Mouse (Mus musculus): ENCODE results near the gene Ttc39d.

Gene Ttc39d

DNA sequence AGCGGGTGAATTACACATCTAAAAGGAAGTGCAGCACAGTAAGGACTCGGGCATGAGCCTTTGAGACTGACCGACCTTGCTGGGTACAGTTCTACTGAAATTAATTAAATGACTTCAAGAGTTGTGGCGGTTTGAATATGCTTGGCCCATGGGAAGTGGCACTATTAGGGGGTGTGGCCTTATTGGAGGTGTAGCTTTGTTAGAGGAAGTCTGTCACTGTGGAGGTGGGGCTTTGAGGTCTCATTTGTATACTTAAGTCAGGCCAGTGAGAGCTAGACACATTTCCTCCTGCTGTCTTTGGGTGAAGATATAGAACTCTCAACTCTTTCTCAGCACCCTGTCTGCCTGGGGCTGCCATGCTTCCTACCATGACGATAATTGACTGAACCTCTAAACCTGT is 47.2 kb downstream of the Ttc39d start:
- DNase-seq (ENCODE audit: low read depth in 2 of 2, low spot score in 2 of 2), result no peak

DNA sequence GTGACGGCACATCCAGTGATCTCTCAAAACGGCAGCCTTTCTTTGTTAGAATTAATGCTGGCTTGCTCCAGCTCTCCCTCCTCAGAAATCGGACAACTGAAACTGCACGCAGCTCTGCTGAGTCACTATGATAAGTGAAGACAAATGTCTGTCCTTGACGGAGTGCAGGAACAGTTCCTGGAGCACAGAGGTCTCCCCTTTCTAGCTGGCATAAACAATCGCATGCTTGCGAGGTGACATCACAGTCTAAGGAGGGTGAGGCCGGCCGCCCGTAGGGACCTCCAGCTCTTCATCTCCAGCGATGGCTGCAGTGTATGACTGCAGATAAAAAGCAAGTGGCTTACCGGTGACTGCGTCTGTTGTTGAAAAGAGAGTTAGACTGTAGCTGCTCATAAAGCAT is 47.9 kb downstream of the Ttc39d start:
- DNase-seq (ENCODE audit: low read depth in 2 of 2, low spot score in 2 of 2), result no peak

DNA sequence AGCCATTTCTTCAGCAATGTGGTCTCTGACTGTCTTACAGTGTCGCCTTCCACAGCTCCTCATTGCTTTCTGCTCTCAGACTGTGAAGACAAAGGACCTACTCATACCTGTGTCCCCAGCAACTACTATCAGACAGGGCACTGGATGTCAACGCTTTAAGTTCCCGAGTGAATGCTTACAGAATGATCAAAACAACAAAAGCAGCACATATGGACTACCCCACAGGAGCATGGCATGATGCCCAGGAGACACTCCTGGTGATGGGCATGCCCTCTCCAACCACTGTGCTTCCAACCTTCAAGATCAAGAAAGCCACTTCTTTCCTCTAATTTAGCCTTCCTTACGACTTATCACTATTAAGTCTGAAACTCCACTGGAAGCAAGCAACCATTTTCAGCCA is 59.8 kb downstream of the Ttc39d start:
- DNase-seq (ENCODE audit: low read depth in 2 of 2, low spot score in 2 of 2), result no peak

Data from CD8-positive naive resting alpha-beta T cell, adult 2 months (primary cell).